Mouse (Mus musculus): Measurements from ENCODE around the gene Sumf1. TPM values are rescaled to one million over a fixed set of nuclear protein-coding genes. Genes with fewer than 3 reads are reported as not detected.

Sumf1 gene
- polyA plus RNA-seq, 1 experiment from 2014 or later: 13.8 TPM

DNA sequence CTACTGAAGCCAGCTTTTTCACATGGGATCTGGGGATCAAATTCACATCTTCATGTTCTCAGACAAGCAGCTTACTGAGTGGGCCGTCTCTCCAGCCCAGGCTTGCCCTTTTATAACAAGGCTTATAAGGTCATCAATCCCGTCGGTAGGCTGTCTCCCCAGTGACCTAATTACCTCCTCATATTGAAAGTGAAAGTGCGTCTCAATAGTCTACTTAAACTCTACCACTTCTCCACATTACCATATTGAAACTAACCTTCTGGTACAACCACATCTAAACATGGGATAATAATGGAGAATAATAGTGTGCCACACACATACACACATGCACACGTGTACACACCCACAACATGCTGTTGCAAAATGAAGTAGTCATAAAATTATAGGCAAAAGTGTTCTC is 20.4 kb downstream of the Sumf1 start:
- ATAC-seq: no peak
- Histone ChIP-seq H3K9me3 (ENCODE audit: control insufficient read depth, low read length) (no peaks in the 10 kb centered on the region), H3K4me1 (ENCODE audit: control insufficient read depth, insufficient read depth, low read depth, low read length) (no peaks in the 10 kb centered on the region), H3K27ac (ENCODE audit: low read depth, low read length) (no peak overlapping the region), H3K4me2 (ENCODE audit: low read length) (no peak overlapping the region), H3K9ac (ENCODE audit: low read depth, low read length) (no peak overlapping the region), H3K36me3 (ENCODE audit: control insufficient read depth, insufficient read depth, low read length) (no peaks in the 10 kb centered on the region; the same call in 1 of the 2 replicates), H3K4me3 (ENCODE audit: low read length) (no peak overlapping the region), H3K27me3 (replicated peaks; ENCODE audit: control insufficient read depth, insufficient read depth, low read length) (no peaks in the 10 kb centered on the region)
- WGBS: 78% methylated on average over 5 of the region's 5 CpGs

- Histone ChIP-seq H3K36me3 (ENCODE audit: control insufficient read depth, insufficient read depth, low read length) (no peaks in the 10 kb centered on the region), H3K27ac (ENCODE audit: low read depth, low read length) (no peak overlapping the region), H3K9ac (ENCODE audit: low read depth, low read length) (no peak overlapping the region), H3K4me2 (ENCODE audit: low read length) (no peak overlapping the region), H3K4me3 (ENCODE audit: low read length) (no peak overlapping the region), H3K27me3 (replicated peaks; ENCODE audit: control insufficient read depth, insufficient read depth, low read length) (no peaks in the 10 kb centered on the region), H3K4me1 (ENCODE audit: control insufficient read depth, insufficient read depth, low read depth, low read length) (no peaks in the 10 kb centered on the region), H3K9me3 (ENCODE audit: control insufficient read depth, low read length) (no peaks in the 10 kb centered on the region)
- no peak for ATAC-seq
- WGBS: 67% methylated on average over 2 of the region's 2 CpGs
Observed at GRCm38 (mm10) chr6:108160608-108161007, 24.8 kb downstream of the Sumf1 start.

GRCm38 (mm10) chr6:108156881-108157280 is 28.5 kb downstream of the Sumf1 start:
- H3K4me3 ChIP-seq (ENCODE audit: low read length): no peak overlapping the region
- no peaks in the 10 kb centered on the region for H3K9me3 ChIP-seq (ENCODE audit: control insufficient read depth, low read length)
- no peaks in the 10 kb centered on the region for H3K27me3 ChIP-seq (replicated peaks; ENCODE audit: control insufficient read depth, insufficient read depth, low read length)
- no peaks in the 10 kb centered on the region for H3K36me3 ChIP-seq (ENCODE audit: control insufficient read depth, insufficient read depth, low read length)
- no peak overlapping the region for H3K27ac ChIP-seq (ENCODE audit: low read depth, low read length)
- H3K4me1 ChIP-seq (ENCODE audit: control insufficient read depth, insufficient read depth, low read depth, low read length): no peaks in the 10 kb centered on the region; the same call in 1 of the 2 replicates
- H3K4me2 ChIP-seq (ENCODE audit: low read length): no peak overlapping the region
- WGBS: 27% methylated on average over 6 of the region's 6 CpGs
- ATAC-seq: no peak
- no peak overlapping the region for H3K9ac ChIP-seq (ENCODE audit: low read depth, low read length)

DNA sequence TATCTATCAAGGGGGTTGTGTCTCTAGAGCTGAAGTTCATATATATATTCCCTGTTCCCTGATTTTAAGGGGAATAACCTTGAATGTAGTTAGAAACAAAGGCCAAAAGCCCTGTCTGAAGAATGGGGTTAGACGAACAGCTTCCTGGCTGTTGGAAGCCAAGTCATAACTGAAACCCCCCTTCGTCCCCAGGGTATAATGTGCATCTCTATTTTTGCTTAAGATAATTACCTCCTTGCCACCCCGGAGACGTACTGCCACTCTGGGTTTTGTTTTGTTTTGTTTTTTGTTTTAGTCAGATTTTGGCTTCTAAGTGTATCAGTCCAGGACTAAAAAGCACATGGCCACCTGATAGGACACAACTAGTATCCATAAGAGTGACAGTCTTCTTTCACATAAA is 31.1 kb downstream of the Sumf1 start:
- no peak overlapping the region for H3K9ac ChIP-seq (ENCODE audit: low read depth, low read length)
- WGBS: 97% methylated on average over 4 of the region's 4 CpGs

GRCm38 (mm10) chr6:108152661-108153269 is 32.6 kb downstream of the Sumf1 start:
- WGBS: 88% methylated on average over 9 of the region's 9 CpGs
- H3K36me3 ChIP-seq (ENCODE audit: control insufficient read depth, insufficient read depth, low read length): no peaks in the 10 kb centered on the region
- H3K27ac ChIP-seq (ENCODE audit: low read depth, low read length): no peak overlapping the region
- H3K4me3 ChIP-seq (ENCODE audit: low read length): no peak overlapping the region
- H3K9ac ChIP-seq (ENCODE audit: low read depth, low read length): no peak overlapping the region
- no peak for ATAC-seq
- H3K27me3 ChIP-seq (replicated peaks; ENCODE audit: control insufficient read depth, insufficient read depth, low read length): no peaks in the 10 kb centered on the region
- no peak overlapping the region for H3K4me2 ChIP-seq (ENCODE audit: low read length)
- H3K4me1 ChIP-seq (ENCODE audit: control insufficient read depth, insufficient read depth, low read depth, low read length): no peaks in the 10 kb centered on the region; the same call in 1 of the 2 replicates
- no peaks in the 10 kb centered on the region for H3K9me3 ChIP-seq (ENCODE audit: control insufficient read depth, low read length)

More for the DNA sequence above, 31.1 kb downstream of the Sumf1 start:
- Histone ChIP-seq H3K36me3 (ENCODE audit: control insufficient read depth, insufficient read depth, low read length) (no peaks in the 10 kb centered on the region), H3K4me1 (ENCODE audit: control insufficient read depth, insufficient read depth, low read depth, low read length) (no peaks in the 10 kb centered on the region; the same call in 1 of the 2 replicates), H3K4me2 (ENCODE audit: low read length) (no peak overlapping the region), H3K4me3 (ENCODE audit: low read length) (no peak overlapping the region), H3K27ac (ENCODE audit: low read depth, low read length) (no peak overlapping the region), H3K27me3 (replicated peaks; ENCODE audit: control insufficient read depth, insufficient read depth, low read length) (no peaks in the 10 kb centered on the region), H3K9me3 (ENCODE audit: control insufficient read depth, low read length) (no peaks in the 10 kb centered on the region)
- ATAC-seq: no peak

DNA sequence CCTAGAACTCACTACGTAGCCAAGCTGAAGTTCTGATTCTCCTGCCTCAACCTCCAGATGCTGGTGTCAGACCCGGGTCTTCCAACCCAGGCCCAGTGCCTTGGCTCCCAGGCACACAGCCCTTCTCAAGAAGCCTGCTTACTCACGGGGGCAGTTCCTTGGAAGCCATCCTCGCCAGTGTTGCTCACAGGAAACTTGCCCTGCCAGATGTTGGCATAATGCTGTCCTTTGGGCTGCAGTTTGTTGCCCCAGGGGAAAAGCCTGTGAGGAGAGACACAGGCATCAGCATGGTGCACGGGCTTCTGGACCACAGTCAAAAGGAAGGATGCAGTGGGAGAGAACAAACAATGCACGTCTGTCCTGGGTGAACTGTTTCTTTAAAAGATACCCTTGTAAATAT is 33.3 kb downstream of the Sumf1 start:
- no peak overlapping the region for H3K4me2 ChIP-seq (ENCODE audit: low read length)
- H3K4me1 ChIP-seq (ENCODE audit: control insufficient read depth, insufficient read depth, low read depth, low read length): no peaks in the 10 kb centered on the region; the same call in 1 of the 2 replicates
- H3K9me3 ChIP-seq (ENCODE audit: control insufficient read depth, low read length): no peaks in the 10 kb centered on the region
- H3K9ac ChIP-seq (ENCODE audit: low read depth, low read length): no peak overlapping the region
- no peak for ATAC-seq
- no peaks in the 10 kb centered on the region for H3K27me3 ChIP-seq (replicated peaks; ENCODE audit: control insufficient read depth, insufficient read depth, low read length)
- no peak overlapping the region for H3K27ac ChIP-seq (ENCODE audit: low read depth, low read length)
- no peak overlapping the region for H3K4me3 ChIP-seq (ENCODE audit: low read length)
- no peaks in the 10 kb centered on the region for H3K36me3 ChIP-seq (ENCODE audit: control insufficient read depth, insufficient read depth, low read length)
- WGBS: 71% methylated on average over 6 of the region's 6 CpGs

GRCm38 (mm10) chr6:108149235-108149634 is 36.1 kb downstream of the Sumf1 start:
- H3K9me3 ChIP-seq (ENCODE audit: control insufficient read depth, low read length): no peaks in the 10 kb centered on the region
- H3K4me2 ChIP-seq (ENCODE audit: low read length): no peak overlapping the region
- H3K9ac ChIP-seq (ENCODE audit: low read depth, low read length): no peak overlapping the region
- no peaks in the 10 kb centered on the region for H3K27me3 ChIP-seq (replicated peaks; ENCODE audit: control insufficient read depth, insufficient read depth, low read length)
- no peak for ATAC-seq
- WGBS: 93% methylated on average over 4 of the region's 4 CpGs
- H3K4me1 ChIP-seq (ENCODE audit: control insufficient read depth, insufficient read depth, low read depth, low read length): peaks cover 2% of the 10 kb centered on the region; the same call in 1 of the 2 replicates
- no peaks in the 10 kb centered on the region for H3K36me3 ChIP-seq (ENCODE audit: control insufficient read depth, insufficient read depth, low read length)
- H3K4me3 ChIP-seq (ENCODE audit: low read length): no peak overlapping the region
- H3K27ac ChIP-seq (ENCODE audit: low read depth, low read length): no peak overlapping the region

DNA sequence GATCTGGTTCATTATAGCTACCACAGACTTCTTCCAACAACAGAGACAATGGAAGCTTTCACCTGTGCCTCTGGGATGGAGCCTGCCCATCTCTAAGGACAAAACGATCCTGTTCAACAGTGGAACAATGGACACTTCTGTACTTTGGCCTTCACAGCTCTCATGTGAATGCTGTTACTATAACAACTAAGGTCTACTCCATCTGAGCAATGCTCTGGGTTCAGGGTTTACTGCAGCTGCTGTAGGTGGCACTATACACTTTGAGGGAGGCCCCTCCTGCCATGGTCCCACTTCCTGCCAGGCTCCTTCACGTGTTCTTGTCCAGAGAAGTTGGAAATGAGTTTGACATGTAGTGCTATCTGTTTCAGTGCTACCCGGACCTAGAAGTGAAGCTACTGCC is 36.9 kb downstream of the Sumf1 start:
- Histone ChIP-seq H3K4me3 (ENCODE audit: low read length) (no peak overlapping the region), H3K36me3 (ENCODE audit: control insufficient read depth, insufficient read depth, low read length) (no peaks in the 10 kb centered on the region), H3K27me3 (replicated peaks; ENCODE audit: control insufficient read depth, insufficient read depth, low read length) (no peaks in the 10 kb centered on the region), H3K27ac (ENCODE audit: low read depth, low read length) (no peak overlapping the region), H3K4me1 (ENCODE audit: control insufficient read depth, insufficient read depth, low read depth, low read length) (peaks cover 2% of the 10 kb centered on the region; the same call in 1 of the 2 replicates), H3K9me3 (ENCODE audit: control insufficient read depth, low read length) (no peaks in the 10 kb centered on the region), H3K9ac (ENCODE audit: low read depth, low read length) (no peak overlapping the region), H3K4me2 (ENCODE audit: low read length) (no peak overlapping the region)
- WGBS: 51% methylated on average over 3 of the region's 3 CpGs
- ATAC-seq: no peak

DNA sequence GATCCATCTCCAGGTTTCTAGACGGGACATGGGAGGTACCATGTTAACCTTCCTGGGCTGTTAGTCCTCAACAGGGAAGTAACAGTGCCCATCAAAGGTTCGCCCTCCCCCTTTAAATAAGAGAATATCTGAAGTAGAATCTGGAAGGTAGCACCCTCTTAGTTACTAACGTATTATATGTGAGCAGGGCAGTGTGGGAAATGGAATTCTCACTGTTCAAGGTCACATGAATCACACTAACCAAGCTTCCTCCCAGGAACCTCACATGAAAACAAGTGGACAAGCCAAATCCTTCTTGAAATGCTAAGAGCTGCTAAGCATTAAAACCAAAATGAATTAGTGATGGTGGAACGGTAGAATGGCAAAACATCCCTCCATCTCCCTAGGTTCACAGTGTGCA is 38.7 kb downstream of the Sumf1 start:
- no peaks in the 10 kb centered on the region for H3K9me3 ChIP-seq (ENCODE audit: control insufficient read depth, low read length)
- no peak overlapping the region for H3K9ac ChIP-seq (ENCODE audit: low read depth, low read length)
- no peaks in the 10 kb centered on the region for H3K27me3 ChIP-seq (replicated peaks; ENCODE audit: control insufficient read depth, insufficient read depth, low read length)
- H3K4me3 ChIP-seq (ENCODE audit: low read length): no peak overlapping the region
- H3K27ac ChIP-seq (ENCODE audit: low read depth, low read length): 0 out of 2 replicates have a peak overlapping the region, but pooled peaks have one; percentile 9
- WGBS: 80% methylated on average over 4 of the region's 4 CpGs
- H3K4me2 ChIP-seq (ENCODE audit: low read length): no peak overlapping the region
- no peak for ATAC-seq
- peaks cover 2% of the 10 kb centered on the region; the same call in 1 of the 2 replicates for H3K4me1 ChIP-seq (ENCODE audit: control insufficient read depth, insufficient read depth, low read depth, low read length)
- H3K36me3 ChIP-seq (ENCODE audit: control insufficient read depth, insufficient read depth, low read length): no peaks in the 10 kb centered on the region
